Mouse (Mus musculus) intestine, postnatal 0 days (tissue): ENCODE results near the gene Stra8. TPM values are rescaled to one million over a fixed set of nuclear protein-coding genes. Genes with fewer than 3 reads are reported as not detected.

Source experiments
- ATAC-seq: fragments of 200-750 bp; cut with Nextera tagmentation; 2 replicates; pipeline ENCODE4 v1.8.0; 2017; ENCODE audit warnings: mild to moderate bottlenecking, moderate TSS enrichment, moderate library complexity
- H3K27ac ChIP-seq: fragments of 300-500 bp; sonication (generic); 2 replicates; pipeline ENCODE4 v1.5.1; 2014; ENCODE audit warnings: mild to moderate bottlenecking, low read depth, low read length, moderate library complexity
- H3K27me3 ChIP-seq: fragments of 300-500 bp; sonication (generic); replicated peaks from 2 replicates; pipeline ENCODE4 v1.6.1; 2014; ENCODE audit warnings: low read length, mixed read lengths; ENCODE audit not compliant: control insufficient read depth, insufficient read depth
- H3K36me3 ChIP-seq: fragments of 300-500 bp; sonication (generic); 2 replicates; pipeline ENCODE4 v1.6.1; 2014; ENCODE audit warnings: mild to moderate bottlenecking, moderate library complexity; ENCODE audit not compliant: control insufficient read depth, insufficient read depth
- H3K4me1 ChIP-seq: fragments of 300-500 bp; sonication (generic); replicated peaks from 2 replicates; pipeline ENCODE4 v1.6.1; 2014; ENCODE audit warnings: antibody characterized with exemption, low read length, mixed read lengths; ENCODE audit not compliant: control insufficient read depth, insufficient read depth
- H3K4me2 ChIP-seq: fragments of 300-500 bp; sonication (generic); replicated peaks from 2 replicates; pipeline ENCODE4 v1.6.1; 2014; ENCODE audit warnings: low read depth, mild to moderate bottlenecking, moderate library complexity
- H3K4me3 ChIP-seq: fragments of 300-500 bp; sonication (generic); 2 replicates; pipeline ENCODE4 v1.5.1; 2014; ENCODE audit warnings: low read depth, low read length
- H3K9ac ChIP-seq: fragments of 300-500 bp; sonication (generic); 2 replicates; pipeline ENCODE4 v1.6.1; 2014; ENCODE audit warnings: mild to moderate bottlenecking, low read depth, low read length
- H3K9me3 ChIP-seq: fragments of 300-500 bp; sonication (generic); 2 replicates; pipeline ENCODE4 v1.6.1; 2016; ENCODE audit warnings: mixed run types; ENCODE audit not compliant: control insufficient read depth
- CTCF ChIP-seq: sonication (generic); IDR thresholded peaks from 2 replicates; pipeline ENCODE4 v1.5.1; 2016; ENCODE audit warnings: low read depth, mild to moderate bottlenecking, control low read depth, antibody characterized with exemption, moderate library complexity
- WGBS: fragments of 180-500 bp; shearing (Covaris S2); extraction: QIAGEN DNeasy Blood & Tissue Kit; methylation state at CpG from one replicate; pipeline ENCODE4 v1.1.7; 2014; 5-methylcytosine and 5-hydroxymethylcytosine counted together
- polyA plus RNA-seq: library from polyadenylated mRNA; unstranded; fragments of >200 nt; fragmentation: Nextera tagmentation; extraction: Ambion mirVana; gene quantifications from 2 replicates; pipeline ENCODE4 v1.2.1, GENCODE M21; 2015

The Stra8 gene
- polyA plus RNA-seq, 1 experiment from 2014 or later: not detected

DNA sequence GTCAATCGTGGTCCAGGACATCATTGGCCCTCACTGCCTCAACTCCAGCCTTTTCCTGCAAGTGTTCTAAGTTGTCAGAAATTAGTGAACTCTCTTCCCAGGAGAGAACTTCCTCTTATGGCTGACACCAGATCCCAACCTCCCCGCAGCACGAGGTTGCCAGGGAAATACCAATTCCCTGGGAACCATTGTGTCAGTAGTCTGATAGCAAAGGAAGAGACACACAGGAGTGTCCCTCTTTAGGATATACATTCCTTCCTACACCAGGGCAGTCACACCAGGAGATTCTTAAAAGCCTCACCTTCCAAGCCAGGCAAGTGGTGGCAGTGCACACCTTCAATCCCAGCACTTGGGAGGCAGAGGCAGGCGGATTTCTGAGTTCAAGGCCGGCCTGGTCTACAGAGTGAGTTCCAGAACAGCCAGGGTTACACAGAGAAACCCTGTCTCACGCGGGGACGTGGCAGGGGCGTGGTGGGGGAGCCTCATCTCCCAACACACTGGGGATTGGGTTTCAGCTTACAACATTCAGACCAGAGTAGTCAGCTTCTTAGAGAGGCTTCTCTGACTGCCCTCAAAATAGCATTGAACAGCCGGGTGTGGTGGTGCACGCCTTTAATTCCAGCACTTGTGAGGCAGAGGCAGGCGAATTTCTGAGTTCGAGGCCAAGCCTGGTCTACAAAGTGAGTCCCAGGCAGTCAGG, 6.5 kb upstream of the Stra8 start:
- Histone ChIP-seq H3K36me3 (no peaks in the 10 kb centered on the region), H3K9ac (no peak overlapping the region), H3K9me3 (no peaks in the 10 kb centered on the region), H3K4me2 (no peak overlapping the region), H3K4me3 (no peak overlapping the region), H3K4me1 (no peaks in the 10 kb centered on the region), H3K27ac (no peak overlapping the region), H3K27me3 (no peaks in the 10 kb centered on the region)
- 80% methylated on average over 13 of the region's 13 CpGs for WGBS
- ATAC-seq: no peak
- no peak for TF ChIP-seq CTCF

DNA sequence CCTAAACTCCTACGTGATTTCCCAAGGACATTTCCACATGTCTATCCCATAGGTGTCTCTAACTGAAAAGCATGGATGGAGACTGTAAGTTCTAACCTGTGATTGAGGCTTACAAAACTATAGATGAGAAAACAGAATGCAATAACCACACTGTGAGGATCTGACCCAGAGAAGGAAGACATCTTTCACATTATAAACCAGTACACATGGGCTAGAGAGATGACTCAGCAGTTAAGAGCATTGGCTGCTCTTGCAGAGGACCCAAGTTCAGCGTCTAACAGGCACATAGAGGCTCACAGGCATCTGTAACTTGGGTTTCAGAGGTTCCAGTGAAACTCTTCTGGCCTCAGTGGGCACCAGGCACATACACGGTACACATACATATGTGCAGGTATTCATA, 5.5 kb upstream of the Stra8 start:
- TF ChIP-seq CTCF: no peak
- 77% methylated on average over 3 of the region's 3 CpGs for WGBS
- Histone ChIP-seq H3K4me3 (no peak overlapping the region), H3K9ac (no peak overlapping the region), H3K9me3 (no peaks in the 10 kb centered on the region), H3K27ac (no peak overlapping the region), H3K27me3 (no peaks in the 10 kb centered on the region), H3K4me1 (no peaks in the 10 kb centered on the region), H3K36me3 (no peaks in the 10 kb centered on the region), H3K4me2 (no peak overlapping the region)
- no peak for ATAC-seq

DNA sequence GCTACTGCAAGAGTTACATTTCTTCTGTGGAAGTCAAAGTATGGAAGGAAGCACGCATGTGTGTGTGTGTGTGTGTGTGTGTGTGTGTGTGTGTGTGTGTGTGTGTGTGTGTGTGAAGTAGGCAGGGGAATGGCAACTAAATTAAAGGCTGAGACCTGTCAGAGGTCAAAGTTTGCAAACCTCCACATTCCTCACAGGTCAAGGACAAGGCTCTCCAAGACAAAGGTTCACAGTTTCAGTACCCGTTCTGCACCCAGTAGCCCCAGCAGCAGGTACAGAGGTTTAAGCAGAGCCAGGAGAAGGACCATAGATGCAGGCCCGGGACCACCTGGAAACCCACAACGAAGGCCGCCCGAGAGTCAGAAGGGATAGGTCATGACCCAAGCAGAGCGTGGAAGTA, 817 bp upstream of the Stra8 start:
- H3K36me3 ChIP-seq: no peaks in the 10 kb centered on the region
- no peak overlapping the region for H3K4me3 ChIP-seq
- no peaks in the 10 kb centered on the region for H3K9me3 ChIP-seq
- WGBS: 71% methylated on average over 7 of the region's 7 CpGs
- no peak for TF ChIP-seq CTCF
- H3K9ac ChIP-seq: no peak overlapping the region
- ATAC-seq: no peak
- H3K27me3 ChIP-seq: no peaks in the 10 kb centered on the region
- no peak overlapping the region for H3K27ac ChIP-seq
- no peak overlapping the region for H3K4me2 ChIP-seq
- H3K4me1 ChIP-seq: no peaks in the 10 kb centered on the region

DNA sequence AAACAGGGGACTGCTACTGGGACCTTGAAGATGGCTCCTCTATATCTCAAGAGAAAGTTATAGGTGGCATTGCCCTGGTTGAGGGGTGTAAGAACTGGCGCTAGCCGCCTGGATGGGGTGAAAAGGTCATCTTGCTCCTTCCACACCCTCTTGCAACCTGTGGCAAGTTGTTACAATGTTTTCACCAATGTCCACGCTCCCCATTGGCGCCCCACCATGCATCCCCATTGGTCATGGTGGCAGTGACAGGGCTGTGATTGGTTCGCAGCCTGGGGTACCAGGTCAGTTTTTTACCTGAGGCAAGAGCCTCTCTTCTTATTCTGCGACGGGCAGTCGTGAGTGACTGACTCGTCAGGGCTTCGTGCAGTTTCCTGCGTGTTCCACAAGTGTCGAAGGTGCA, 668 bp downstream of the Stra8 start:
- Histone ChIP-seq H3K27me3 (no peaks in the 10 kb centered on the region), H3K27ac (no peak overlapping the region), H3K4me1 (no peaks in the 10 kb centered on the region), H3K9me3 (no peaks in the 10 kb centered on the region), H3K4me3 (no peak overlapping the region), H3K4me2 (no peak overlapping the region), H3K9ac (no peak overlapping the region), H3K36me3 (no peaks in the 10 kb centered on the region)
- WGBS: 94% methylated on average over 12 of the region's 12 CpGs
- TF ChIP-seq CTCF: no peak
- no peak for ATAC-seq

DNA sequence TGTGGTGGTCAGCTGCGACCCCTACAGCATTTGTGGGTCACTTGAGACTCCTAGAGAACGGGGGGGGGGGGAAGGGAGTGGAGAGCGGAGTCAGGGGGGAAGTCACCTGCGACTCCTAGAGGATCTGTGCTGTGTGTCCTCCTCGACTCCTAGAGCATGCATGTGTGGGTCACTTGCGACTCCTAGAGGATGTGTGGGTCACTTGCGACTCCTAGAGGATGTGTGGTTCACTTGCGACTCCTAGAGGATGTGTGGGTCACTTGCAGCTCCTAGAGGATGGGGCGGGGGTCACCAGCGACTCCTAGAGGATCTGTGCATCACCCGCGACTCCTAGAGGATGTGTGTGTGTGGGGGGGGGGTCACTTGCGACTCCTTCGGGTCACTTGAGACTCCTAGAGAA, 2.0 kb downstream of the Stra8 start:
- 66% methylated on average over 14 of the region's 14 CpGs for WGBS
- Histone ChIP-seq H3K4me3 (no peak overlapping the region), H3K4me1 (no peaks in the 10 kb centered on the region), H3K9me3 (no peaks in the 10 kb centered on the region), H3K9ac (no peak overlapping the region), H3K27ac (no peak overlapping the region), H3K27me3 (no peaks in the 10 kb centered on the region), H3K4me2 (no peak overlapping the region), H3K36me3 (no peaks in the 10 kb centered on the region)
- peak; percentile 39; the same call in 1 of the 2 replicates for ATAC-seq
- TF ChIP-seq CTCF: peak; percentile 96

DNA sequence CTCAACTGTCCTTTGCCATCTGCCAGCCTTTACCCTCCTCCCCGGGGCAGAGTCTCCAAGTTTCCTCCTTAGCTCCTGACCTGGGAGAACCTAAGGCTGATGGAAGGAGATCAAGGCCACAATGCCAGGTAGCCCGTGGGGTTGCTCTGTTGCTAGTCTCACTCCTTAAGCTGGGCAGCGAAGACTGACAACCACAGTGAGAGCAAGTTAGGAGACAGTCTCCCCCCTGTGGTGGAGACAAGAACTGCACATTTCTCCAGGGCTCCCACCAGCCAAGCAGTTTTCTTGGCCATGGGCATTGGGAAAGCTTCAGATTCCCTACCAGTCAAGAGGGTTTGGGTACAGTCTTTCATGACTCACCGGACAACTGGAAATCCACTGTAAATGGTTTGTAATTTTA, 7.2 kb downstream of the Stra8 start:
- Histone ChIP-seq H3K4me1 (no peaks in the 10 kb centered on the region), H3K4me3 (no peak overlapping the region), H3K9ac (no peak overlapping the region), H3K4me2 (no peak overlapping the region), H3K27me3 (no peaks in the 10 kb centered on the region), H3K9me3 (no peaks in the 10 kb centered on the region), H3K36me3 (no peaks in the 10 kb centered on the region), H3K27ac (no peak overlapping the region)
- TF ChIP-seq CTCF: peak; percentile 92
- peak; percentile 31; the same call in 1 of the 2 replicates for ATAC-seq
- 53% methylated on average over 4 of the region's 4 CpGs for WGBS
